Mouse (Mus musculus) embryo, embryonic 11 days (tissue): ENCODE measurements around the gene Brd3.
"Not testable (repeated sequence)": the region's sequence is repeated elsewhere in the genome, so short reads cannot be mapped to it uniquely, and the experiment has no call there.

Experiments
- DNase-seq: peaks from one replicate; pipeline ENCODE4 v3.0.0-alpha.2; 2015

Gene Brd3

DNA sequence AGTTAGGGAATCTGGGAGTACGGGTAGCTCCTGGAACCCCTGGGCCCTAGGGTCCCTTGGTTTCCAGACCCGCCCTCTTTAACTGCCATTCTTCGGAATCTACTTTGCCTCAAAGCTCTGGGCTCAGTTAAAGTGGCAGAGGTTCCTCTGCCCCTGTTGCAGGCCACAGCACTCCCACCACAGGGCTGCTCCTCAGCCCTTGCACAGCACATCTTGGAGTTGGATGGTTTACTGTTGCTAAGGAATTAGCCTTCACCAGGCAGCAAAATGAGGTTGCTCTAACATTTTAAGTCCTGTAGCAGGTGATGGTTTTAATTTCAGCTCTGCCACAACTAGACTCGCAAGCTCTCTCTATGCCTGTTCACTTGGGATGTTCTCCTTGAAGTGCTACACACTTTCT is at the start of gene Brd3:
Brd3 (minus strand) TSS at position 101 of the 400 bp plus-strand sequence.
- no peak for DNase-seq

- no peak for DNase-seq
Observed at GRCm38 (mm10) chr2:27556921-27557320, 49.5 kb upstream of the Brd3 start.

- no peak for DNase-seq
Observed at GRCm38 (mm10) chr2:27554308-27554707, 46.8 kb upstream of the Brd3 start.

GRCm38 (mm10) chr2:27552620-27553287 is 45.3 kb upstream of the Brd3 start:
- peak; percentile 85 for DNase-seq

DNA sequence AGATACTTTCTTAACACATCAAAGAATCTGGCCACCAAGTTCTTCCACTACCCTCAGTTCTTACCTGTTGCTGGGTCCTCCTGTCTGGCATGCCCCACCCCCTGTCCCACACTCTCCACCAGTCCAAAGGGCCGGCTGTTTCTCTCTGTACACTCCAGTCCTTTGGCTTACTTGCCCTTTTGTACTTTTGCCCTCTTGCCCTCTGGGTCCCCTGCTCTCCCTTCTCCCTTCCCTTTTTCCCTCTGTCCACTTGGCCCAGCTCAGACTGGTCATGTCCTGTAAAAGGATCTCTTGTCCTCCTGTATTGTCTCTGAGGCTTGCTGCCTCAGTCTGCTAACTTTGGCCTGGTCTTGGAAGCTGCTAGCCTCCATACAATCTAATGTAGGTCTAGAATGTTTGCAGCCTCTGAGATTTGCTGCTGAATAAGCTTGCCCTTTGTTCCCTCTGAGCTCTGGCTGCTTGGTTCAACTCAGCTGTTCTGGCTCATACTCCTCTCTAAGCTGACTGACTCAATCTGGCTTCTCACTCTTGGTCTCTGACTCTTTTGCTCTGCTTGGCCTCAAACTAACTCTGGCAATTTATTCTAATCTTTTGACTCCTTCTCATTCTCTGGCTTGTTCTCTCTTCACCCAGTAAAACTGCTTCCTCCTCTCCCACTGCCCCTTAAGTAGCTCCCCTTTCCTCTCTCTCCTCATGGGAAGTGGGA is 41.4 kb upstream of the Brd3 start:
- DNase-seq, result no peak

- DNase-seq, result no peak
Observed at GRCm38 (mm10) chr2:27547986-27548385, 40.5 kb upstream of the Brd3 start.

- DNase-seq, result no peak
Observed at GRCm38 (mm10) chr2:27547326-27547725, 39.9 kb upstream of the Brd3 start.

GRCm38 (mm10) chr2:27546041-27546440 is 38.6 kb upstream of the Brd3 start:
- not testable (repeated sequence) for DNase-seq

- not testable (repeated sequence) for DNase-seq
Observed at GRCm38 (mm10) chr2:27545517-27545916, 38.1 kb upstream of the Brd3 start.

DNA sequence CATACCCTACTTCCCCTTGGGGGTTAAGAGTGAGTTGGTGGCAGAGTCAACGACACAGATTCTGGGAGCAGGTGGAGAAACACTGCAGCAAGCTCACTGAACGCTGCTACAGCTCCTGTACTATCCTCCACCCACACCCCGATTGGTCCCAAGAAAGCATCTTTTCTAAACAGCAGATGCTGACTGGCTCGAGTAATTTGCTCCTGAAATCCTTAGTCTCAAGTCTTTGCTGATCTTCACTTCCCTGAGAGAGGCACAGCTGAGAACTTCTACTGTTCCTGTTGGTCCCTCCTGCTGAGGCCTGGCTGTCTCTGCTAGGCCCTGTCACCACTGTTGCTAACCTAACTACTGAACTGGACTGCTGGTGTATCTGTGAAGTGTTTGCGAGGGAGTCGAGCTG is 37.2 kb upstream of the Brd3 start:
- DNase-seq, result no peak

GRCm38 (mm10) chr2:27541225-27541624 is 33.8 kb upstream of the Brd3 start:
- no peak for DNase-seq

- DNase-seq, result no peak
Observed at GRCm38 (mm10) chr2:27540515-27540836, 33.0 kb upstream of the Brd3 start.

GRCm38 (mm10) chr2:27539772-27540514 is 32.5 kb upstream of the Brd3 start:
- DNase-seq, result peak; percentile 99

GRCm38 (mm10) chr2:27539336-27539735 is 31.9 kb upstream of the Brd3 start:
- peak; percentile 25 for DNase-seq

- not testable (repeated sequence) for DNase-seq
Observed at GRCm38 (mm10) chr2:27538455-27539330, 31.2 kb upstream of the Brd3 start.

GRCm38 (mm10) chr2:27518283-27518682 is 10.8 kb upstream of the Brd3 start:
- no peak for DNase-seq

DNA sequence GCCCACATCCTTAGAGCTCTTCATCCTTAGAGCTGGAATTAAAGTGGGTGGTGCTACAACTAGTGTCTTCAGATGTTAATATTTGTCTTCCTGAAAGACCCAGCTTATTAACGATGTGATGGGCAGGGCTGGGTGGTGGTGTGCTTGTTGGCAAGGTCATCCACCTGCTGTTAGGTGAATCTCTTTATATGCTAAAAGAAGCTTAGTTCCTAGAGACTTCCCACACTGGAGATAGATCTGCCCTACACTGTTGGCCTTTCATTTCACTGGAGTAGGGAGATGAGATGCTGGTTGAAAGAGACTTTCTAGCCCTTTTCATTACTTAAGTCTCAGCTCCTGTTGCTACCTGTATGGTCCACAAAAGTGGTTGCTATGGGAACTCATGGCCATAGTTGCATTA is 8.8 kb upstream of the Brd3 start:
- DNase-seq, result no peak

DNA sequence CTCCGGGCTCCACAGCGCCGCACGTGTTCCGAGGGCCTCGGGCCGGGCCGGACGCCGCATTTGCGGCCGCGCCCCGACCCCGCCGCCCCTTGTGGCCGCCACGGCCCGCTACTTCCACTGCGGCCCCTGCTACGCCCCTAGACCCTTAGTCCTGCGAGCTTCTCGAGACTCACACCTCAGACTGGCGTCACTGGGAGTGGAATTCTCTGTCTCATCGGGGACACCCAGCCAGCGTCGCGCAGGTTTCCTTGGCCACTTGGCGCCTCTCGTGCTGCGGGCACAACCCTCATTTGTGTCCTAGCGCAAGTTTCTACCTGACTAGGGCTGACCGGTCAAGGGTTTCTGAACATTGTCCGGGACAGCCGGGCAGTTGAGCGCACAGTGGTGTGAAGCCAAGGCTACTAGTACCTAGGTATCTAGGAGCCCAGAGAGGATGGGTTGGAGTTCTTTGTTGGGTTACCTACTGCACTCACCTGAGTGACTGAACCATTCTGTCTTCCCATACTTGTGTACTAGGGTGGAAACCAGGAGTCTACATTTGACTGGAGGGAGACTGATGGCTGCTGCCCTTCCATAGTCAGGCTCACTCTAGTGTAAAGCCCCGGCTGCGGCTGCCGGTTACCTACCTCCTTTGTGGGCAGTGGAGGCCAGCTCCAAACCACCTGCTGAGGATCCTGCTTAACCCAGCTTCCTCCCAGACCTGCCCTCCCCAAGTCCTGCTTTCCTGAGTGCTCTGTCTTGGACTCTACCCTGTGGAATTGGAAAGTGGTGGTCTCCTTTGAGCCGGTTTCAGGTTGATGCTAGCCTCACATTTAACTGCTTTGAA is 8.1 kb upstream of the Brd3 start:
- DNase-seq, result peak; percentile 19

- peak; percentile 93 for DNase-seq
Observed at GRCm38 (mm10) chr2:27514639-27515328, 7.3 kb upstream of the Brd3 start, which contains the start of gene Wdr5. Wdr5 (plus strand) TSS chr2:27515157.

- no peak for DNase-seq
Observed at GRCm38 (mm10) chr2:27513861-27514260, 6.4 kb upstream of the Brd3 start.

- DNase-seq, result no peak
Observed at GRCm38 (mm10) chr2:27512909-27513308, 5.4 kb upstream of the Brd3 start.
